Mouse (Mus musculus): Measurements from ENCODE around the gene Atp13a3. TPM values are rescaled to one million over a fixed set of nuclear protein-coding genes. Genes with fewer than 3 reads are reported as not detected.

Atp13a3 gene
- polyA plus RNA-seq, 1 experiment from 2014 or later = 22.0 TPM

GRCm38 (mm10) chr16:30433148-30433547, 27.4 kb upstream of the Atp13a3 start:
- ATAC-seq = no peak
- 72% methylated on average over 3 of the region's 3 CpGs for WGBS
- no peak for TF ChIP-seq CTCF (IDR thresholded peaks at IDR 0.05; ENCODE audit: low read depth)

GRCm38 (mm10) chr16:30432111-30432510, 26.3 kb upstream of the Atp13a3 start:
- H3K27ac ChIP-seq (ENCODE audit: low read depth, low read length) = no peak overlapping the region

More at GRCm38 (mm10) chr16:30433148-30433547, 27.4 kb upstream of the Atp13a3 start:
- Histone ChIP-seq H3K27ac (ENCODE audit: low read depth, low read length) (no peak overlapping the region), H3K4me1 (replicated peaks; ENCODE audit: control insufficient read depth, insufficient read depth, low read length) (no peaks in the 10 kb centered on the region), H3K4me3 (ENCODE audit: low read depth, low read length) (no peak overlapping the region), H3K4me2 (replicated peaks; ENCODE audit: low read depth) (no peak overlapping the region), H3K27me3 (replicated peaks; ENCODE audit: control insufficient read depth, insufficient read depth, low read length) (no peaks in the 10 kb centered on the region), H3K36me3 (ENCODE audit: control insufficient read depth, insufficient read depth) (no peaks in the 10 kb centered on the region), H3K9me3 (ENCODE audit: control insufficient read depth) (no peaks in the 10 kb centered on the region), H3K9ac (ENCODE audit: low read depth, low read length) (no peak overlapping the region)

GRCm38 (mm10) chr16:30430512-30431088, 24.8 kb upstream of the Atp13a3 start:
- WGBS = 52% methylated on average over 2 of the region's 2 CpGs
- no peaks in the 10 kb centered on the region for H3K9me3 ChIP-seq (ENCODE audit: control insufficient read depth)
- H3K36me3 ChIP-seq (ENCODE audit: control insufficient read depth, insufficient read depth) = no peaks in the 10 kb centered on the region
- no peak overlapping the region for H3K4me2 ChIP-seq (replicated peaks; ENCODE audit: low read depth)
- no peaks in the 10 kb centered on the region for H3K4me1 ChIP-seq (replicated peaks; ENCODE audit: control insufficient read depth, insufficient read depth, low read length)
- no peak overlapping the region for H3K4me3 ChIP-seq (ENCODE audit: low read depth, low read length)
- no peaks in the 10 kb centered on the region for H3K27me3 ChIP-seq (replicated peaks; ENCODE audit: control insufficient read depth, insufficient read depth, low read length)
- H3K9ac ChIP-seq (ENCODE audit: low read depth, low read length) = no peak overlapping the region
- TF ChIP-seq CTCF (IDR thresholded peaks at IDR 0.05; ENCODE audit: low read depth) = no peak; the same call in 1 of the 2 replicates
- ATAC-seq = peak; percentile 93
- H3K27ac ChIP-seq (ENCODE audit: low read depth, low read length) = peak overlapping the region; percentile 24; the same call in 1 of the 2 replicates

More at GRCm38 (mm10) chr16:30432111-30432510, 26.3 kb upstream of the Atp13a3 start:
- Histone ChIP-seq H3K27me3 (replicated peaks; ENCODE audit: control insufficient read depth, insufficient read depth, low read length) (no peaks in the 10 kb centered on the region), H3K9ac (ENCODE audit: low read depth, low read length) (no peak overlapping the region), H3K9me3 (ENCODE audit: control insufficient read depth) (no peaks in the 10 kb centered on the region), H3K4me3 (ENCODE audit: low read depth, low read length) (no peak overlapping the region), H3K36me3 (ENCODE audit: control insufficient read depth, insufficient read depth) (no peaks in the 10 kb centered on the region), H3K4me2 (replicated peaks; ENCODE audit: low read depth) (no peak overlapping the region), H3K4me1 (replicated peaks; ENCODE audit: control insufficient read depth, insufficient read depth, low read length) (no peaks in the 10 kb centered on the region)
- no peak for ATAC-seq
- 83% methylated on average over 2 of the region's 2 CpGs for WGBS
- no peak for TF ChIP-seq CTCF (IDR thresholded peaks at IDR 0.05; ENCODE audit: low read depth)

GRCm38 (mm10) chr16:30428753-30429260, 23.0 kb upstream of the Atp13a3 start:
- H3K36me3 ChIP-seq (ENCODE audit: control insufficient read depth, insufficient read depth) = no peaks in the 10 kb centered on the region
- H3K4me3 ChIP-seq (ENCODE audit: low read depth, low read length) = no peak overlapping the region
- H3K27ac ChIP-seq (ENCODE audit: low read depth, low read length) = no peak overlapping the region
- no peak for ATAC-seq
- TF ChIP-seq CTCF (IDR thresholded peaks at IDR 0.05; ENCODE audit: low read depth) = no peak
- H3K9me3 ChIP-seq (ENCODE audit: control insufficient read depth) = no peaks in the 10 kb centered on the region
- no peak overlapping the region for H3K4me2 ChIP-seq (replicated peaks; ENCODE audit: low read depth)
- no peaks in the 10 kb centered on the region for H3K4me1 ChIP-seq (replicated peaks; ENCODE audit: control insufficient read depth, insufficient read depth, low read length)
- no peaks in the 10 kb centered on the region for H3K27me3 ChIP-seq (replicated peaks; ENCODE audit: control insufficient read depth, insufficient read depth, low read length)
- 55% methylated on average over 4 of the region's 4 CpGs for WGBS
- no peak overlapping the region for H3K9ac ChIP-seq (ENCODE audit: low read depth, low read length)

- Histone ChIP-seq H3K27ac (ENCODE audit: low read depth, low read length) (no peak overlapping the region), H3K4me1 (replicated peaks; ENCODE audit: control insufficient read depth, insufficient read depth, low read length) (peaks cover 10% of the 10 kb centered on the region; the same call in 1 of the 2 replicates), H3K9ac (ENCODE audit: low read depth, low read length) (no peak overlapping the region), H3K27me3 (replicated peaks; ENCODE audit: control insufficient read depth, insufficient read depth, low read length) (no peaks in the 10 kb centered on the region), H3K9me3 (ENCODE audit: control insufficient read depth) (no peaks in the 10 kb centered on the region), H3K36me3 (ENCODE audit: control insufficient read depth, insufficient read depth) (no peaks in the 10 kb centered on the region), H3K4me3 (ENCODE audit: low read depth, low read length) (no peak overlapping the region), H3K4me2 (replicated peaks; ENCODE audit: low read depth) (no peak overlapping the region)
- no peak for TF ChIP-seq CTCF (IDR thresholded peaks at IDR 0.05; ENCODE audit: low read depth)
- 77% methylated on average over 4 of the region's 4 CpGs for WGBS
- no peak for ATAC-seq
Measured at GRCm38 (mm10) chr16:30427466-30427865, 21.7 kb upstream of the Atp13a3 start.

- Histone ChIP-seq H3K9ac (ENCODE audit: low read depth, low read length) (no peak overlapping the region), H3K9me3 (ENCODE audit: control insufficient read depth) (no peaks in the 10 kb centered on the region), H3K4me1 (replicated peaks; ENCODE audit: control insufficient read depth, insufficient read depth, low read length) (peaks cover 10% of the 10 kb centered on the region; the same call in 1 of the 2 replicates), H3K27ac (ENCODE audit: low read depth, low read length) (no peak overlapping the region), H3K4me3 (ENCODE audit: low read depth, low read length) (no peak overlapping the region), H3K27me3 (replicated peaks; ENCODE audit: control insufficient read depth, insufficient read depth, low read length) (no peaks in the 10 kb centered on the region), H3K36me3 (ENCODE audit: control insufficient read depth, insufficient read depth) (no peaks in the 10 kb centered on the region), H3K4me2 (replicated peaks; ENCODE audit: low read depth) (no peak overlapping the region)
- no peak for ATAC-seq
- WGBS = 74% methylated on average over 5 of the region's 5 CpGs
- TF ChIP-seq CTCF (IDR thresholded peaks at IDR 0.05; ENCODE audit: low read depth) = no peak
Measured at GRCm38 (mm10) chr16:30427003-30427402, 21.2 kb upstream of the Atp13a3 start.
